Mouse (Mus musculus): ENCODE results near the gene Gm20388. TPM values are rescaled to one million over a fixed set of nuclear protein-coding genes. Genes with fewer than 3 reads are reported as not detected.
A peak's percentile ranks its signal among the peaks of the same experiment; 100 is the strongest.

Gm20388 gene
- polyA plus RNA-seq, 1 experiment, result 10.6 TPM

DNA sequence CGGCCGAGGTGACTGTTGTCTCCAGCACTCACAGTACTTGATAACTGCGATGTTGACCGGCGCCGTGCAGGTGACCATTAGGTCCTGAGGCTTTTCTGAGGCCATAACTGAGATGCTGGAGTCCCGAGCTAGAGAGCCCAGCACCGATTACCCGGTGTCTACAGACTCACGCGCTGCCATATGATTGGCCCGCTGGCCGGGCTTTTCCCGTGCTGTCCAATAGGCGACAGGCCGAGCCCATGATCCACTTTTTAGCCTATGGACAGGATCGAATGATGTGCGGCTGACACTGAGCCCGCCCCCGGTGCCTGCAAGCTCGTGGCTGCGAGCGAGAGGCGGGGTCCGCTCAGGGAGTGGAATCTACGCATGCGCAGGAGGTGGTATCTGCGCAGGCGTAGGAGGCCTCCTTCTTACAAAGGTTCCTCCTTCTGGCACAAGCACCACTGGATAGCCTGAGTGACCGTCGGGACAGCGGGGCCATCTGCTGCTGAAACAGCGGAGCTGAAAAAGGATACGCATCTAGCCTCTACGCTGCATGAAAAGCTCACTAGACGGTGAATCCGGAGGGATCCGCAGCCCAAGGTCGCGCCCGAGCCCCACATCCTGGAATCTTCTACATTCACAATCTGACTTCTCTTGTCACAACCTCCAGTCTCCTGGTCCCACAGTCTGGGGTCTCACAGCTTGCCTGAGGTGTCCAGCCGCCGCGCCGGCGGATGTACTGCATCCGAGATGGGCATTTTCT lies 2532.8 kb downstream of the Gm20388 start, which contains the start of gene Mvd:
Mvd (minus strand) TSS at position 161 of the 745 bp plus-strand sequence.
- TF ChIP-seq CTCF (IDR thresholded peaks at IDR 0.05; ENCODE audit: control insufficient read depth, insufficient read depth, low read length) (peak; percentile 75), POLR2A (IDR thresholded peaks at IDR 0.05; ENCODE audit: borderline replicate concordance, control insufficient read depth, low read depth, low read length) (peak; percentile 75)
- under 1% methylated on average over 47 of the region's 47 CpGs for WGBS
- H3K27ac ChIP-seq (ENCODE audit: control insufficient read depth, insufficient read depth, low read depth, low read length, poor library complexity), result peak within 1 kb of the TSS; percentile 55
- peaks cover 5% of the 10 kb centered on the region; the same call in 1 of the 2 replicates for H3K4me1 ChIP-seq (ENCODE audit: control insufficient read depth, insufficient read depth, low read length)
- peak within 1 kb of the TSS; percentile 73 for H3K4me3 ChIP-seq (replicated peaks; ENCODE audit: control insufficient read depth, low read depth, low read length)

- H3K27ac ChIP-seq (ENCODE audit: control insufficient read depth, insufficient read depth, low read depth, low read length, poor library complexity), result peak overlapping the region; percentile 27
- TF ChIP-seq CTCF (IDR thresholded peaks at IDR 0.05; ENCODE audit: control insufficient read depth, insufficient read depth, low read length), result no peak
- TF ChIP-seq POLR2A (IDR thresholded peaks at IDR 0.05; ENCODE audit: borderline replicate concordance, control insufficient read depth, low read depth, low read length), result no peak
- H3K4me3 ChIP-seq (replicated peaks; ENCODE audit: control insufficient read depth, low read depth, low read length), result peak overlapping the region; percentile 73
- peaks cover 3% of the 10 kb centered on the region; the same call in 1 of the 2 replicates for H3K4me1 ChIP-seq (ENCODE audit: control insufficient read depth, insufficient read depth, low read length)
- WGBS, result under 1% methylated on average over 19 of the region's 19 CpGs
Observed at GRCm38 (mm10) chr8:122444058-122444748, 2533.6 kb downstream of the Gm20388 start.

DNA sequence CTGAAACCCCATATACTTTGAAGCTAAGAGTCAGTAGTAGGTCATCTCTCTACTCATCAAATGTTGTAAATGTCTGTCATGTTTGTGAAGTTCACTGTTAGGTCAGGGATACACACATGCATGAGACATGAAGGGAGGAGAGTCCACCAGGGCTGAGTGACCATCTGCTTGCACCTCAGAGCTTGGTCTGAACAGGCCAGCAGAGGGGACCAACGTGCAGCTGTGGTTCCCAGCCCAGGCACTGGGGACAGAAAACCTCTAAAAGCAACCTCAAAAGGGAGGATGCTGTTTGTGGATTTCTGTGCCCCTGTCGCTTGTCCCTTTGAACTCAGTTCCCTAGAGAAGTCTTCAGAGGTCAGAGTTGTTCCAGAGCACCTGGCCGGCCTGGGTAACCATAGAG lies 2534.6 kb downstream of the Gm20388 start:
- H3K27ac ChIP-seq (ENCODE audit: control insufficient read depth, insufficient read depth, low read depth, low read length, poor library complexity), result no peak overlapping the region
- WGBS, result 42% methylated on average over 3 of the region's 3 CpGs
- no peak for TF ChIP-seq POLR2A (IDR thresholded peaks at IDR 0.05; ENCODE audit: borderline replicate concordance, control insufficient read depth, low read depth, low read length)
- TF ChIP-seq CTCF (IDR thresholded peaks at IDR 0.05; ENCODE audit: control insufficient read depth, insufficient read depth, low read length), result peak; percentile 28; the same call in 1 of the 2 replicates
- H3K4me3 ChIP-seq (replicated peaks; ENCODE audit: control insufficient read depth, low read depth, low read length), result no peak overlapping the region
- peaks cover 2% of the 10 kb centered on the region; the same call in 1 of the 2 replicates for H3K4me1 ChIP-seq (ENCODE audit: control insufficient read depth, insufficient read depth, low read length)

- WGBS, result 75% methylated on average over 7 of the region's 7 CpGs
- H3K27ac ChIP-seq (ENCODE audit: control insufficient read depth, insufficient read depth, low read depth, low read length, poor library complexity), result no peak overlapping the region
- H3K4me1 ChIP-seq (ENCODE audit: control insufficient read depth, insufficient read depth, low read length), result no peaks in the 10 kb centered on the region; the same call in 1 of the 2 replicates
- H3K4me3 ChIP-seq (replicated peaks; ENCODE audit: control insufficient read depth, low read depth, low read length), result no peak overlapping the region
- TF ChIP-seq POLR2A (IDR thresholded peaks at IDR 0.05; ENCODE audit: borderline replicate concordance, control insufficient read depth, low read depth, low read length) (no peak), CTCF (IDR thresholded peaks at IDR 0.05; ENCODE audit: control insufficient read depth, insufficient read depth, low read length) (no peak)
Observed at GRCm38 (mm10) chr8:122451161-122451703, 2540.6 kb downstream of the Gm20388 start.

- no peak overlapping the region for H3K27ac ChIP-seq (ENCODE audit: control insufficient read depth, insufficient read depth, low read depth, low read length, poor library complexity)
- H3K4me1 ChIP-seq (ENCODE audit: control insufficient read depth, insufficient read depth, low read length), result no peaks in the 10 kb centered on the region; the same call in 1 of the 2 replicates
- H3K4me3 ChIP-seq (replicated peaks; ENCODE audit: control insufficient read depth, low read depth, low read length), result no peak overlapping the region
- TF ChIP-seq CTCF (IDR thresholded peaks at IDR 0.05; ENCODE audit: control insufficient read depth, insufficient read depth, low read length) (no peak), POLR2A (IDR thresholded peaks at IDR 0.05; ENCODE audit: borderline replicate concordance, control insufficient read depth, low read depth, low read length) (no peak)
- WGBS, result 86% methylated on average over 10 of the region's 10 CpGs
Observed at GRCm38 (mm10) chr8:122452154-122452553, 2541.5 kb downstream of the Gm20388 start.

DNA sequence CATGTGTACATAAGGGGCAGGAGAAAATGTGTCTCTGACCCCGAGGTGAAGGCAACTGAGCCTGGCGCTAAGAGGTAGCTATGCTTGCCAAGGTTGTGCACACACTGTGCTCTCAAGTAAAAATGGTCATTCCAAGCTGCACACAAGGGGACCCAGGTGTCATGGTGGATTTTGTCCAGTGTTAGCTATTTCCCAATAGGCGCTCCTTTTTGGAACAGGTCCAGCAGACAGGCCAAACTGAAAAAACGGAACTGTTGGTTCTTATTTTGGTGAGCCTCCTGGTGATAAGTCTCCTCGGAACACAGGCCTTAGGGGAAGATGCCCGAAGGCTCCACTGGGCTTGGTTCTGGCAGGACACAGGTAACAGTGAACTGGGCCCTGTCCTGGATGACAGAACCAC lies 2543.8 kb downstream of the Gm20388 start:
- H3K4me1 ChIP-seq (ENCODE audit: control insufficient read depth, insufficient read depth, low read length), result no peaks in the 10 kb centered on the region; the same call in 1 of the 2 replicates
- no peak overlapping the region for H3K27ac ChIP-seq (ENCODE audit: control insufficient read depth, insufficient read depth, low read depth, low read length, poor library complexity)
- no peak overlapping the region for H3K4me3 ChIP-seq (replicated peaks; ENCODE audit: control insufficient read depth, low read depth, low read length)
- 46% methylated on average over 6 of the region's 6 CpGs for WGBS
- TF ChIP-seq POLR2A (IDR thresholded peaks at IDR 0.05; ENCODE audit: borderline replicate concordance, control insufficient read depth, low read depth, low read length), result no peak
- TF ChIP-seq CTCF (IDR thresholded peaks at IDR 0.05; ENCODE audit: control insufficient read depth, insufficient read depth, low read length), result no peak

DNA sequence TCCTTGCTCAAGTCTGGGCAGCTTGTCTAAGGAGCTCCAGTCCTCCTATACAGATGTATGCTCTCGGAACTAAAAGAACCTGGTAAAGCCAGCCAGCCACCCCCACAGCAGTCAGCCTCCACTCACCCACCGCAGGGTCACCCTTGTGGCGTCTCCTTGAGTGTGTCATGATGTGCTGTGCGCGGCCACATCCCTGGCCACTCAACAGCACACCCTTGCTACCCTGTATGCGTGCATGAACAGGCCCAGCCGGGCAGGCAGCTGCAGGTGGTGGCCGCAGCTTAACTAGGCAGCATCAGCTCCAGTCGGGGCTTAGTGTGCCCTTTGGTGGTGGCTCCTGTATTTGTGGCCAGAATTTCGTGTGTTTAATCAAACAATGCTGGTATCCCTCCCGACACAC lies 2546.5 kb downstream of the Gm20388 start:
- H3K4me1 ChIP-seq (ENCODE audit: control insufficient read depth, insufficient read depth, low read length), result peaks cover 2% of the 10 kb centered on the region; the same call in 1 of the 2 replicates
- no peak overlapping the region for H3K27ac ChIP-seq (ENCODE audit: control insufficient read depth, insufficient read depth, low read depth, low read length, poor library complexity)
- TF ChIP-seq CTCF (IDR thresholded peaks at IDR 0.05; ENCODE audit: control insufficient read depth, insufficient read depth, low read length) (no peak), POLR2A (IDR thresholded peaks at IDR 0.05; ENCODE audit: borderline replicate concordance, control insufficient read depth, low read depth, low read length) (no peak)
- 77% methylated on average over 11 of the region's 11 CpGs for WGBS
- no peak overlapping the region for H3K4me3 ChIP-seq (replicated peaks; ENCODE audit: control insufficient read depth, low read depth, low read length)

All from bone marrow, adult 2 months (tissue).